Mouse (Mus musculus) midbrain, embryonic 13.5 days (tissue): ENCODE measurements around the gene Ugt1a6a. TPM values are rescaled to one million over a fixed set of nuclear protein-coding genes. Genes with fewer than 3 reads are reported as not detected.
"Not testable (repeated sequence)": the region's sequence is repeated elsewhere in the genome, so short reads cannot be mapped to it uniquely, and the experiment has no call there.

Source experiments
- ATAC-seq: fragments of 200-750 bp; cut with Nextera tagmentation; 2 replicates; pipeline ENCODE4 v1.8.0; 2017; ENCODE audit warnings: mild to moderate bottlenecking, moderate TSS enrichment, moderate library complexity
- H3K27ac ChIP-seq: fragments of 300-500 bp; sonication (generic); 2 replicates; pipeline ENCODE4 v1.5.1; 2015; ENCODE audit warnings: inconsistent platforms, mild to moderate bottlenecking, moderate library complexity
- H3K27me3 ChIP-seq: fragments of 300-500 bp; sonication (generic); 2 replicates; pipeline ENCODE4 v1.6.1; 2015; ENCODE audit warnings: mild to moderate bottlenecking, inconsistent platforms
- H3K36me3 ChIP-seq: fragments of 300-500 bp; sonication (generic); 2 replicates; pipeline ENCODE4 v1.6.1; 2015; ENCODE audit warnings: mild to moderate bottlenecking, inconsistent platforms
- H3K4me1 ChIP-seq: fragments of 300-500 bp; sonication (generic); replicated peaks from 2 replicates; pipeline ENCODE4 v1.6.1; 2015; ENCODE audit warnings: inconsistent platforms
- H3K4me2 ChIP-seq: fragments of 300-500 bp; sonication (generic); replicated peaks from 2 replicates; pipeline ENCODE4 v1.6.1; 2015; ENCODE audit warnings: moderate library complexity, mild to moderate bottlenecking, inconsistent platforms
- H3K4me3 ChIP-seq: fragments of 300-500 bp; sonication (generic); replicated peaks from 2 replicates; pipeline ENCODE4 v1.5.1; 2015; ENCODE audit warnings: mild to moderate bottlenecking, inconsistent platforms
- H3K9ac ChIP-seq: fragments of 300-500 bp; sonication (generic); replicated peaks from 2 replicates; pipeline ENCODE4 v1.6.1; 2015; ENCODE audit warnings: mild to moderate bottlenecking, inconsistent platforms
- H3K9me3 ChIP-seq: fragments of 300-500 bp; sonication (generic); 2 replicates; pipeline ENCODE4 v1.6.1; 2016; ENCODE audit warnings: mild to moderate bottlenecking, inconsistent platforms
- WGBS: fragments of 180-500 bp; shearing (Covaris S2); methylation state at CpG from one replicate; pipeline ENCODE4 v1.1.7; 2015; 5-methylcytosine and 5-hydroxymethylcytosine counted together
- polyA plus RNA-seq: library from polyadenylated mRNA; unstranded; fragments of >200 nt; fragmentation: Nextera tagmentation; extraction: Ambion mirVana; gene quantifications from 2 replicates; pipeline ENCODE4 v1.2.1, GENCODE M21; 2015

The Ugt1a6a gene
- polyA plus RNA-seq, 1 experiment from 2014 or later: 0.90 TPM

- no peaks in the 10 kb centered on the region for H3K36me3 ChIP-seq
- H3K4me1 ChIP-seq: no peaks in the 10 kb centered on the region
- 94% methylated on average over 1 of the region's 1 CpGs for WGBS
- no peaks in the 10 kb centered on the region for H3K9me3 ChIP-seq
- H3K9ac ChIP-seq: no peak overlapping the region
- no peak for ATAC-seq
- no peak overlapping the region for H3K4me3 ChIP-seq
- H3K4me2 ChIP-seq: no peak overlapping the region
- no peak overlapping the region for H3K27ac ChIP-seq
- no peaks in the 10 kb centered on the region for H3K27me3 ChIP-seq
Measured at GRCm38 (mm10) chr1:88138145-88138544, 3.5 kb downstream of the Ugt1a6a start.

- not testable (repeated sequence) for H3K4me1 ChIP-seq, H3K9me3 ChIP-seq, H3K36me3 ChIP-seq, H3K4me2 ChIP-seq, H3K27ac ChIP-seq, H3K27me3 ChIP-seq, H3K4me3 ChIP-seq, H3K9ac ChIP-seq, ATAC-seq
- 47% methylated on average over 1 of the region's 1 CpGs for WGBS
Measured at GRCm38 (mm10) chr1:88140492-88140891, 5.9 kb downstream of the Ugt1a6a start.

- H3K9me3 ChIP-seq, H3K4me3 ChIP-seq, H3K27ac ChIP-seq, ATAC-seq, H3K9ac ChIP-seq, H3K36me3 ChIP-seq, H3K27me3 ChIP-seq, H3K4me2 ChIP-seq, H3K4me1 ChIP-seq: not testable (repeated sequence)
- 7% methylated on average over 5 of the region's 5 CpGs for WGBS
Measured at GRCm38 (mm10) chr1:88143966-88144675, 9.5 kb downstream of the Ugt1a6a start.

GRCm38 (mm10) chr1:88145278-88145677, 10.7 kb downstream of the Ugt1a6a start:
- H3K4me1 ChIP-seq, H3K4me2 ChIP-seq, H3K4me3 ChIP-seq, H3K27ac ChIP-seq, ATAC-seq, H3K9ac ChIP-seq, H3K36me3 ChIP-seq, H3K9me3 ChIP-seq, H3K27me3 ChIP-seq: not testable (repeated sequence)
- WGBS: 78% methylated on average over 2 of the region's 2 CpGs

GRCm38 (mm10) chr1:88150133-88150532, 15.5 kb downstream of the Ugt1a6a start:
- not testable (repeated sequence) for H3K9ac ChIP-seq, H3K27ac ChIP-seq, H3K9me3 ChIP-seq, H3K4me3 ChIP-seq, ATAC-seq, H3K27me3 ChIP-seq, H3K4me1 ChIP-seq, H3K36me3 ChIP-seq, H3K4me2 ChIP-seq
- whole genome bisulfite sequencing: 85% methylated on average over 2 of the region's 2 CpGs

GRCm38 (mm10) chr1:88158430-88158829, 23.8 kb downstream of the Ugt1a6a start:
- Histone ChIP-seq H3K4me2 (no peak overlapping the region), H3K27ac (no peak overlapping the region), H3K9ac (no peak overlapping the region), H3K36me3 (no peaks in the 10 kb centered on the region), H3K9me3 (no peaks in the 10 kb centered on the region), H3K4me1 (no peaks in the 10 kb centered on the region), H3K4me3 (no peak overlapping the region), H3K27me3 (no peaks in the 10 kb centered on the region)
- 89% methylated on average over 2 of the region's 2 CpGs for WGBS
- no peak for ATAC-seq

- Histone ChIP-seq H3K4me1 (no peaks in the 10 kb centered on the region), H3K36me3 (no peaks in the 10 kb centered on the region), H3K27me3 (no peaks in the 10 kb centered on the region), H3K4me2 (no peak within 1 kb of the TSS), H3K27ac (no peak within 1 kb of the TSS), H3K9ac (no peak within 1 kb of the TSS), H3K4me3 (no peak within 1 kb of the TSS), H3K9me3 (no peaks in the 10 kb centered on the region)
- no peak for ATAC-seq
- WGBS: 89% methylated on average over 5 of the region's 5 CpGs
Measured at GRCm38 (mm10) chr1:88165711-88166110, 31.1 kb downstream of the Ugt1a6a start, which contains the start of gene Ugt1a5. Ugt1a5 (plus strand) TSS chr1:88166012.

- H3K9me3 ChIP-seq, H3K4me2 ChIP-seq, H3K9ac ChIP-seq, H3K27ac ChIP-seq, H3K4me3 ChIP-seq, H3K27me3 ChIP-seq, H3K4me1 ChIP-seq, H3K36me3 ChIP-seq, ATAC-seq: not testable (repeated sequence)
- WGBS: 85% methylated on average over 7 of the region's 7 CpGs
Measured at GRCm38 (mm10) chr1:88172190-88172589, 37.6 kb downstream of the Ugt1a6a start.

GRCm38 (mm10) chr1:88179657-88180056, 45.0 kb downstream of the Ugt1a6a start:
- no peak overlapping the region for H3K4me3 ChIP-seq
- no peaks in the 10 kb centered on the region for H3K36me3 ChIP-seq
- no peaks in the 10 kb centered on the region for H3K4me1 ChIP-seq
- no peaks in the 10 kb centered on the region for H3K27me3 ChIP-seq
- H3K27ac ChIP-seq: no peak overlapping the region
- no peak for ATAC-seq
- H3K9me3 ChIP-seq: 0 out of 2 replicates have a peak, but pooled peaks cover 11% of the 10 kb centered on the region
- H3K4me2 ChIP-seq: no peak overlapping the region
- 100% methylated on average over 1 of the region's 1 CpGs for WGBS
- no peak overlapping the region for H3K9ac ChIP-seq

- H3K9me3 ChIP-seq: 0 out of 2 replicates have a peak, but pooled peaks cover 3% of the 10 kb centered on the region
- no peak overlapping the region for H3K9ac ChIP-seq
- H3K4me3 ChIP-seq: no peak overlapping the region
- ATAC-seq: no peak
- WGBS: 92% methylated on average over 5 of the region's 5 CpGs
- H3K4me1 ChIP-seq: no peaks in the 10 kb centered on the region
- no peak overlapping the region for H3K4me2 ChIP-seq
- no peak overlapping the region for H3K27ac ChIP-seq
- H3K27me3 ChIP-seq: no peaks in the 10 kb centered on the region
- no peaks in the 10 kb centered on the region for H3K36me3 ChIP-seq
Measured at GRCm38 (mm10) chr1:88186325-88186935, 51.8 kb downstream of the Ugt1a6a start.

GRCm38 (mm10) chr1:88192136-88192535, 57.5 kb downstream of the Ugt1a6a start:
- no peak overlapping the region for H3K4me3 ChIP-seq
- WGBS: 76% methylated on average over 3 of the region's 3 CpGs
- H3K9ac ChIP-seq: no peak overlapping the region
- H3K36me3 ChIP-seq: no peaks in the 10 kb centered on the region
- no peak overlapping the region for H3K27ac ChIP-seq
- no peak overlapping the region for H3K4me2 ChIP-seq
- ATAC-seq: no peak
- 0 out of 2 replicates have a peak, but pooled peaks cover 3% of the 10 kb centered on the region for H3K9me3 ChIP-seq
- H3K4me1 ChIP-seq: no peaks in the 10 kb centered on the region
- H3K27me3 ChIP-seq: no peaks in the 10 kb centered on the region

- Histone ChIP-seq H3K4me1 (no peaks in the 10 kb centered on the region), H3K36me3 (no peaks in the 10 kb centered on the region), H3K27ac (no peak overlapping the region), H3K9ac (no peak overlapping the region), H3K4me2 (no peak overlapping the region), H3K4me3 (no peak overlapping the region), H3K9me3 (no peaks in the 10 kb centered on the region), H3K27me3 (no peaks in the 10 kb centered on the region)
- WGBS: 93% methylated on average over 1 of the region's 1 CpGs
- ATAC-seq: no peak
Measured at GRCm38 (mm10) chr1:88195687-88196086, 61.1 kb downstream of the Ugt1a6a start.
